Mouse (Mus musculus): Measurements from ENCODE around the gene Col6a4.
A peak's percentile ranks its signal among the peaks of the same experiment; 100 is the strongest.

Col6a4 gene

GRCm38 (mm10) chr9:106071651-106072050 lies 24.9 kb downstream of the Col6a4 start:
- DNase-seq = no peak

- no peak for DNase-seq
These were observed 43.1 kb downstream of the Col6a4 start for GRCm38 (mm10) chr9:106053446-106053845.

GRCm38 (mm10) chr9:106043921-106044503 lies 52.6 kb downstream of the Col6a4 start:
- no peak for DNase-seq

- no peak for DNase-seq
These were observed 56.5 kb downstream of the Col6a4 start for GRCm38 (mm10) chr9:106039915-106040659.

- DNase-seq = no peak
These were observed 57.3 kb downstream of the Col6a4 start for GRCm38 (mm10) chr9:106039276-106039675.

GRCm38 (mm10) chr9:106038865-106039264 lies 57.7 kb downstream of the Col6a4 start:
- peak; percentile 24 for DNase-seq

GRCm38 (mm10) chr9:106015666-106016065 lies 80.9 kb downstream of the Col6a4 start:
- DNase-seq = no peak

GRCm38 (mm10) chr9:106013139-106013538 lies 83.4 kb downstream of the Col6a4 start:
- no peak for DNase-seq

- no peak for DNase-seq
These were observed 98.6 kb downstream of the Col6a4 start for GRCm38 (mm10) chr9:105997955-105998354.

GRCm38 (mm10) chr9:105992425-105992824 lies 104.2 kb downstream of the Col6a4 start:
- no peak for DNase-seq

- DNase-seq = no peak
These were observed 106.5 kb downstream of the Col6a4 start for GRCm38 (mm10) chr9:105990099-105990498.

GRCm38 (mm10) chr9:105989468-105989867 lies 107.1 kb downstream of the Col6a4 start:
- DNase-seq = no peak

GRCm38 (mm10) chr9:105988096-105988495 lies 108.5 kb downstream of the Col6a4 start:
- no peak for DNase-seq

- no peak for DNase-seq
These were observed 111.6 kb downstream of the Col6a4 start for GRCm38 (mm10) chr9:105984931-105985519.

GRCm38 (mm10) chr9:105978479-105978878 lies 118.1 kb downstream of the Col6a4 start:
- DNase-seq = no peak

GRCm38 (mm10) chr9:105976871-105977270 lies 119.7 kb downstream of the Col6a4 start:
- no peak for DNase-seq

- DNase-seq = no peak
These were observed 120.3 kb downstream of the Col6a4 start for GRCm38 (mm10) chr9:105976314-105976713.

GRCm38 (mm10) chr9:105973736-105974135 lies 122.8 kb downstream of the Col6a4 start:
- DNase-seq = no peak

GRCm38 (mm10) chr9:105972031-105972430 lies 124.6 kb downstream of the Col6a4 start:
- no peak for DNase-seq

GRCm38 (mm10) chr9:105971351-105971894 lies 125.2 kb downstream of the Col6a4 start:
- DNase-seq = no peak

- DNase-seq = no peak
These were observed 125.7 kb downstream of the Col6a4 start for GRCm38 (mm10) chr9:105970901-105971300.

GRCm38 (mm10) chr9:105967976-105968375 lies 128.6 kb downstream of the Col6a4 start:
- no peak for DNase-seq

GRCm38 (mm10) chr9:105960533-105960932 lies 136.1 kb downstream of the Col6a4 start, which contains the start of gene Col6a5:
Gene Col6a5, minus strand, starts transcription at chr9:105960643.
- DNase-seq = no peak

- DNase-seq = no peak
These were observed 137.5 kb downstream of the Col6a4 start for GRCm38 (mm10) chr9:105959116-105959515.

Data from thymus, postnatal 4 days (tissue).